Mouse (Mus musculus) olfactory bulb, adult 2 months (tissue): ENCODE results near the gene Ankfn1. TPM values are rescaled to one million over a fixed set of nuclear protein-coding genes. Genes with fewer than 3 reads are reported as not detected.

ENCODE experiments used
- H3K27ac ChIP-seq: fragments of 200-500 bp; 2 replicates; pipeline ENCODE4 v1.5.1; 2012; ENCODE audit warnings: low read depth, low read length; ENCODE audit not compliant: insufficient read depth
- H3K4me1 ChIP-seq: fragments of 200-500 bp; 2 replicates; pipeline ENCODE4 v1.6.1; 2012; ENCODE audit warnings: low read length; ENCODE audit not compliant: control insufficient read depth, insufficient read depth
- H3K4me3 ChIP-seq: fragments of 200-500 bp; 2 replicates; pipeline ENCODE4 v1.5.1; 2012; ENCODE audit warnings: mild to moderate bottlenecking, low read depth, low read length, moderate library complexity; ENCODE audit not compliant: insufficient read depth
- CTCF ChIP-seq: fragments of 200-500 bp; IDR thresholded peaks from 2 replicates; pipeline ENCODE4 v1.5.1; 2012; ENCODE audit warnings: low read depth, mild to moderate bottlenecking, low read length, moderate library complexity; ENCODE audit not compliant: insufficient read depth
- POLR2A ChIP-seq: fragments of 200-500 bp; IDR thresholded peaks from 2 replicates; pipeline ENCODE4 v1.6.1; 2012; ENCODE audit warnings: mild to moderate bottlenecking, low read depth, low read length, moderate library complexity; ENCODE audit not compliant: insufficient read depth
- WGBS: fragments of 180-500 bp; shearing (Covaris S2); methylation state at CpG from one replicate; pipeline ENCODE4 v1.1.7; 2018; 5-methylcytosine and 5-hydroxymethylcytosine counted together
- polyA plus RNA-seq: library from polyadenylated mRNA; stranded (reverse); fragments of >200 nt; gene quantifications from 2 replicates; pipeline ENCODE4 v1.2.4, GENCODE M21; 2012; ENCODE audit warnings: low replicate concordance; ENCODE audit not compliant: missing spikeins, insufficient read depth, insufficient read length

The Ankfn1 gene
- polyA plus RNA-seq, 1 experiment, result not detected

- no peak overlapping the region for H3K27ac ChIP-seq
- H3K4me3 ChIP-seq, result no peak overlapping the region
- no peak for TF ChIP-seq POLR2A
- no peak for TF ChIP-seq CTCF
- WGBS, result 80% methylated on average over 11 of the region's 11 CpGs
- H3K4me1 ChIP-seq, result no peaks in the 10 kb centered on the region
These were observed 207.9 kb downstream of the Ankfn1 start for GRCm38 (mm10) chr11:89569391-89570145.

DNA sequence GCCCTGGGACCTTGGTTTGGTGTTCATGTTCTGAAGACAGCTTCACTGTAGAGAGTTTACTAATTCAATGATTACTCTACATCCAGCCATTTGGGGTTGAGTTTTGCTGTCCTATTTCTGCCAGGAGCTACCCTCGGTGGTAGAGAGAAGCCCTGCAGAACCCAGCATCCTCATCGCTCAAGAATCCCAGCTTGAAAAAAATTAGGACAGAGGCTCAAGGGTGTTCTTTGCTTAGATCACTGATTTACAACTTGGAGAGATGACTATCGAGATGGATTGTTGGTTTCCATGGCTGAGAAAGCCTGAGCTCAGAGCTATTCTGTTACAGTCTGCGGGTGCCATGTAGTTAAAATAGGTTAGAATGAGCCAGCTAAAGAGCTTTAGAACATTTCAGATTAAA, 209.2 kb downstream of the Ankfn1 start:
- H3K4me3 ChIP-seq, result no peak overlapping the region
- 95% methylated on average over 4 of the region's 4 CpGs for WGBS
- no peak for TF ChIP-seq POLR2A
- TF ChIP-seq CTCF, result no peak
- H3K27ac ChIP-seq, result no peak overlapping the region
- no peaks in the 10 kb centered on the region for H3K4me1 ChIP-seq

DNA sequence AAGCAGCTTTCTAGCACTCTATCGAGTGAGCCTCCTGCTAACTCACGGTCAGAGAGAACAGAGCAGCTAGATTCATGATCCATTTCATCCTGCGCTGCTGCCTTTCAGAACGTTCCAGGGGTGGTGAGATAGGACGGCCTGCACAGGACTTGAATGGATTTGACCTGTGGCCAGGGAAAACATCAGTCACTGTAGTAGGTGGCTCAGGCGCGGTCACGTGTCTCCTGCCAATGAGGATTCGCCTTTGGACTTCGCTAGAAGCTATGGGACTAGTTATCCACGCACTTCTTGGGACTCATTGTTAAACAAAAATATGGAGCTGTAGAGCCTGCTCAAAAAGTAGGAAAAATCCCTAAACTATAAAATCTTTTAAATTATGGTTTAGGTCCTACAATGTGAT, 226.0 kb downstream of the Ankfn1 start:
- Histone ChIP-seq H3K27ac (no peak overlapping the region), H3K4me1 (no peaks in the 10 kb centered on the region), H3K4me3 (no peak overlapping the region)
- WGBS, result 95% methylated on average over 11 of the region's 11 CpGs
- TF ChIP-seq CTCF (no peak), POLR2A (no peak)

DNA sequence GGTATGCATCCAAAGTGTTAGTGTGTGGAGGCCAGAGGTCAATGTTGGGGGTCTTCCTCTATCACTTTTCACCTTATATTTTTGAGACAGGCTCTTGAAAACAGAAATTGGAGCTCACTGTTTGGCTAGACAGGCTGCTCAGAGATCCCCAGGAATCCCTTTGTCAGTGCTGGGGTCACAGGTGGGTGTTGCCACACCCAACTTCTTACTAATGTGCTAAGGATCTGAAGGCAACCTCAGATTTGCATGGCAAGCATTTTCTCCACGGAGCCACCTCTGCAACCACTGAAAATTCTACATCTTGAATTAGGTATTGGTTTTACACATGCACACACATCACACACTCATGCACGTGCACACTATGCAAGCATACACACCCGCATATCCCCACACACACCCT, 226.5 kb downstream of the Ankfn1 start:
- WGBS, result 86% methylated on average over 3 of the region's 3 CpGs
- H3K4me1 ChIP-seq, result no peaks in the 10 kb centered on the region
- TF ChIP-seq POLR2A (no peak), CTCF (no peak)
- H3K27ac ChIP-seq, result no peak overlapping the region
- H3K4me3 ChIP-seq, result no peak overlapping the region

GRCm38 (mm10) chr11:89548786-89549185, 228.7 kb downstream of the Ankfn1 start:
- Histone ChIP-seq H3K27ac (no peak overlapping the region), H3K4me1 (peaks cover 6% of the 10 kb centered on the region), H3K4me3 (no peak overlapping the region)
- no peak for TF ChIP-seq CTCF
- no peak for TF ChIP-seq POLR2A
- WGBS, result 78% methylated on average over 4 of the region's 4 CpGs

DNA sequence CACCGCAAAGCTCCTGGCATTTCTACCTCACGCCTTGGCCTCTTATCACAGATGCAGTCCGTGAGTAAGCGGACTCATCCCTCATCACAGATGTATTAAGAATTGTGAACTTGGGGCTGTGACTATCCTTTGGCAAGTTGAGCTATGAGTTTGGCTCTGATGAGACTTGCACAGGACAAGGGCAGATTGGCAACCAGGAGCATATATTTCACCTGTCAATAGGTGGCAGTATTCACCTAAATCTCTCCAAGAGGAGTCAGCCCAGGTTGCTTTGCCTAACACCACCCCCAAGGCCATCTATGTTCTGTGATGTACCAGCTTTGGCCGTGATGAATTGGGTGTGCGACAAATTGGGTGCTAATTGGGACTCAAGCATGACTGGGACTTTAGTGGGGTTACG, 231.3 kb downstream of the Ankfn1 start:
- WGBS, result 62% methylated on average over 7 of the region's 7 CpGs
- TF ChIP-seq POLR2A, result no peak
- TF ChIP-seq CTCF, result no peak
- H3K4me1 ChIP-seq, result peaks cover 6% of the 10 kb centered on the region
- no peak overlapping the region for H3K27ac ChIP-seq
- H3K4me3 ChIP-seq, result no peak overlapping the region

DNA sequence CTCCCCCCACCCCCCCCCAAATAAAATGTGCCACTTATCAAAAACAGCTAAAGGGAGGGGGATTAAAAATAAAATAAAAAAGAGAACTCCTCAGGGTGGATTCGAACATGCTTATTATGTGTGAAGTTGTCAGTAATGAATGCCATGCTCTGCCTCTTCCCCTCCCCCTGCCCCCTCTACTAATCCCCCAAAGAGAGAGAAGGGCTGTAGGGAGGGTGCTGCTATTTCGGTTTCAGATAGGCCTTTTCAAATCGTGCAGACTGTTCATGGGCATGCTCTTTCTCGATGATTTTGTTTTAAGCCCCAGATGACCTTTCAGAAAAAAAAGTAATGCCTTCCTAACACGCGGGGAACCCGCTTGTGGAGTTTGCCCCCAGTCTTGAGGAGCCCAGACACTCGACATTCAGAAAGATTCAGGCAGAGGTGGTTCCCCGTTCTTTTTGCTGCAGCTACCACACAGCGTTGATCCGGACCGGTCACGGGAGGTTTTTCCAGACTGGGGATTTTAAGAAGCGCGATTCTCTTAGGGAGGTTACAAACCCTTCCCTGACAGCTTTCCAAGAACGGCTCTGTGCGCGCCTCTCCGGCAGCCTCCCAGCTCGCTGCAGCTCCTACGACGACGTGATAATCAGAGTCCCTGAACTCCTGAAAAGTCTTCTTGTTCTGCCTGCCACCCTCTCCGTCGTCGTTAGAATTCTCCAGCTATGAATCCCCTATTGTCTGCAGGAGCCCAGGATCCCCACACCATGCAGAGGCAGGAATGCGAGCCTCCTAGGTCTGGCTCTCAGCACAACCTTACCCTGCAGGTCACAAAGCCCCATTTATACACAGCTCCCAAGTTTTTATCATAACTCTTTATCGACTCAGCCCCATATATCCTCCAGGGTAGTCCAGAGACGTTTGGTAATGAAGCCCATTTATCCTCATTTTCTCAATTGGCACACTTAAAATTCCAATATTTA, 232.3 kb downstream of the Ankfn1 start:
- Histone ChIP-seq H3K27ac (peak overlapping the region; percentile 8; the same call in 1 of the 2 replicates), H3K4me1 (peaks cover 6% of the 10 kb centered on the region), H3K4me3 (peak overlapping the region; percentile 24; the same call in 1 of the 2 replicates)
- 7% methylated on average over 29 of the region's 29 CpGs for WGBS
- TF ChIP-seq POLR2A (0 out of 2 replicates have a peak, but pooled peaks have one; percentile 25), CTCF (no peak)

DNA sequence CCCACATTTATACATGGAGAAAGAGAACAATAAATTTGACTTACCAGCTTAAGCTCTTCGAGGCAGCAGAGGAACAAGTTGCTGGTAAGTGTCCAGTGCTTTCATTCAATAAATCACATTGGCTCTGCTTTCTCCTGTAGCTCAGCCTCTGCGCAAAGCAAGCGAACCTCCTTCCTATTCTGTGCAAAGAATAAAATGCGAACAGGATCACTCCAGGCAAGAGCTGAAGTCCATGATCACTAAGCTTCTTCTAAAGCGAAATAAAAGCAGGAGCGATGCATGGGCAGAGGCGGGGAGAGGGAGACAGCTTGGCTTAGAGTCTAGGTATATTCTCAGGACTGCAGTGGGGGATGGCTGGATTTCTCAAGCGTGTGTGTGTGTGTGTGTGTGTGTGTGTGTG, 239.1 kb downstream of the Ankfn1 start:
- no peak overlapping the region for H3K4me3 ChIP-seq
- no peak for TF ChIP-seq POLR2A
- 35% methylated on average over 8 of the region's 8 CpGs for WGBS
- no peak overlapping the region for H3K27ac ChIP-seq
- peaks cover 4% of the 10 kb centered on the region for H3K4me1 ChIP-seq

GRCm38 (mm10) chr11:89527800-89528430, 249.5 kb downstream of the Ankfn1 start:
- Histone ChIP-seq H3K4me3 (no peak overlapping the region), H3K27ac (no peak overlapping the region), H3K4me1 (no peaks in the 10 kb centered on the region; the same call in 1 of the 2 replicates)
- TF ChIP-seq POLR2A (no peak), CTCF (no peak)
- WGBS, result 91% methylated on average over 4 of the region's 4 CpGs
